Mouse (Mus musculus) bone marrow macrophage, adult 2 months (primary cell): ENCODE measurements around the gene Abcb1a. TPM values are rescaled to one million over a fixed set of nuclear protein-coding genes. Genes with fewer than 3 reads are reported as not detected.
"Not testable (repeated sequence)": the region's sequence is repeated elsewhere in the genome, so short reads cannot be mapped to it uniquely, and the experiment has no call there.

Experiments
- H3K27ac ChIP-seq: 2 replicates; pipeline ENCODE4 v1.5.1; 2012; ENCODE audit warnings: low read depth, low read length; ENCODE audit not compliant: insufficient read depth
- H3K4me1 ChIP-seq: 2 replicates; pipeline ENCODE4 v1.6.1; 2012; ENCODE audit warnings: low read length; ENCODE audit not compliant: control insufficient read depth, insufficient read depth
- H3K4me3 ChIP-seq: 2 replicates; pipeline ENCODE4 v1.5.1; 2012; ENCODE audit warnings: mild to moderate bottlenecking, low read length, moderate library complexity; ENCODE audit not compliant: insufficient read depth
- CTCF ChIP-seq: IDR thresholded peaks from 2 replicates; pipeline ENCODE4 v1.5.1; 2012; ENCODE audit warnings: low read depth, mild to moderate bottlenecking, low read length, moderate library complexity
- POLR2A ChIP-seq: IDR thresholded peaks from 2 replicates; pipeline ENCODE4 v1.6.1; 2012; ENCODE audit warnings: mild to moderate bottlenecking, low read depth, low read length, borderline replicate concordance
- polyA plus RNA-seq: library from polyadenylated mRNA; stranded (reverse); fragments of >200 nt; gene quantifications from 2 replicates; pipeline ENCODE4 v1.2.4, GENCODE M21; 2012; ENCODE audit not compliant: missing spikeins, insufficient read depth, insufficient read length

Abcb1a gene
- polyA plus RNA-seq, 1 experiment = 0.66 TPM

DNA sequence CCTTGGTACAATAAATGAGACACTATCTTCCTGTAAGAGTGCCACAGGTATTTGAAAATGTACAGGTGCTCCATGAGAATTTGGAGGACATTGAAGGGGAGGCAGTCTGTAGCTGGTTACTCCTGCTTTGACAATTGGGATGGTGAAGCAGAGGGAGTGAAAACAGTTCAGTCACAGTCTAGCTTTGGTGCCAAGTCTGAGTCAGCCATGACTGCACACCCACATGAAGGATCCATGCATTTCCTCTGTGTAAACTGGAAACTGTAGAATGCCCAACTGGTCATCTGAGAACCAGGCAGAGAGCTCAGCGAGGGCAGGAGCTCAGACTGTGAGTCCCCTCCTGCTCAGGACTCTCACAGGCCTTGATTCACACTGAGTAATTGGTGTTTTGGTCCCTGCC, 59.7 kb downstream of the Abcb1a start:
- H3K27ac ChIP-seq = no peak overlapping the region
- no peak for TF ChIP-seq POLR2A
- TF ChIP-seq CTCF = no peak
- H3K4me1 ChIP-seq = peaks cover 15% of the 10 kb centered on the region
- H3K4me3 ChIP-seq = no peak overlapping the region

DNA sequence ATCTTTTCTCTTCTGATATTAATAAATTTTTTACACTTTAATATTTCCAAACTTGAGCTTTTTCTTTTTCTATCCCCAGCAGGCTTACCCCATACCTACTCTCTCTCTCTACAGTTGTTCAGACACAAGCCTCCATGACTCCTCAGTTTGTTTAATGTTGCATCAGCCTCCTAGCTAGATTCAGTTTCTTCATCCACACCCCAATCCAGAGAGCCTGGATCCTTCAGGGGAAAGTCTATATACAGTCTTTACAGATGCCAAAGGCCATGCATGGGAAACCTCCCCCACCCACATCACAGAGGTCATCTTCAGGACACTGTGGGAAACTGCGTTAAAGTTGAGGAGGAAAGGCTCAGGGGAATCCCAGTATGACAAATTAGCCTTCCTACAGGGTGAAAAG, 62.3 kb downstream of the Abcb1a start:
- peaks cover 15% of the 10 kb centered on the region for H3K4me1 ChIP-seq
- no peak overlapping the region for H3K4me3 ChIP-seq
- TF ChIP-seq CTCF = no peak
- no peak for TF ChIP-seq POLR2A
- no peak overlapping the region for H3K27ac ChIP-seq

DNA sequence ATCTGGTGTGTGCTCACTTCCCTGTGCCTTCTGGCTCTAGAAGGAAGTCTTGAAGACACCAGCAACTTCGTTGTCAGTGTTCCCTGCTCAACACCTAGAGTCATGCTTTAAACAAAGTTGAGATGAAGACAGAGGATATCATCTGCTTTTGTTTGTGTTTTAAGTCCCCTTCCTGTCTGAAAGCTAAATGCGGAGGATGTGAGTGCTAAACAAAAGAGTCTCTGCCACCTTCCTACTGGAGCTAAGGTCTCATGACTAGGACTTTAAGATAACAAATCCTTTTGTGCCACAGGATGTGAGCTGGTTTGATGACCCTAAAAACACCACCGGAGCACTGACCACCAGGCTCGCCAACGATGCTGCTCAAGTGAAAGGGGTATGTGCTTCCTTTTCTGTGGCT, 63.0 kb downstream of the Abcb1a start:
- no peak overlapping the region for H3K4me3 ChIP-seq
- no peak overlapping the region for H3K27ac ChIP-seq
- no peak for TF ChIP-seq CTCF
- TF ChIP-seq POLR2A = no peak
- H3K4me1 ChIP-seq = peaks cover 15% of the 10 kb centered on the region

DNA sequence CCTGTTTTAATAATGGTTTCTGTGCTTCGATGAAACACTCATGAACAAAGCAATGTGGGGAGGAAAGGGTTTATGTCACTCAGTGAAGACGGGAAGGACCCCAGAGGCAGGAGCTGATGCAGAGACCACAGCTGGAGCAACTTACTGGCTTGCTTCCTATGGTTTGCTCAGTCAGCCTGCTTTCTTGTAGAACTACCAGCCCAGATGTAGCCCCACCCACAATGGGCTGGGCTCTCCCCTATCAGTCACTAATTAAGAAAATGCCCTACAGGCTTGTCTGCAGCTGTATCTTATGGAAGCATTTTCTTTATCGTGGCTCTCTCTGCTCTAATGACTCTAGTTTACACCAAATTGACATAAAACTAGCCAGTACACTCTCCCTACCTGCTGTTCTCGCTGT, 67.9 kb downstream of the Abcb1a start:
- no peak overlapping the region for H3K27ac ChIP-seq

DNA sequence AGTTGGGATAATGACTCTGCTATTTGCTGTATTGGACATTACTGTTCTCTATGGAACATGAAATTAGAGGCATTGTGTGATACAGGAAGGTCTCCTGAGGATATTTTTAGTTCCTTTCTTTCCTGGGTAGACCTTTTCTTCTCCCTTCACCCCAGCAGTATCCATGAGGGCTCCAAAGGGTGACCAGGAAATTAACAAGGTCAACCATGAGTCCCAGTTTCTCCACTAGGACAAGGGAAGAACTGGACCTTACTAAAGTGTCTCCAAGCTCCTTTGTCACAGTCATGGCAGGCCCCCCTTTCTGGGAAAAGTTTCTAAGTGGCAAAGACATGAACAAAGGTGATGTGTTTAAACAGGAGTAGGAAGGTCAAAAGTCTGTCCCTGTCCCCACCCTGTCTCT, 72.8 kb downstream of the Abcb1a start:
- Histone ChIP-seq H3K27ac (no peak overlapping the region), H3K4me3 (no peak overlapping the region), H3K4me1 (peaks cover 9% of the 10 kb centered on the region)
- TF ChIP-seq POLR2A = no peak
- no peak for TF ChIP-seq CTCF

More for the DNA sequence above, 67.9 kb downstream of the Abcb1a start:
- H3K4me1 ChIP-seq = peaks cover 1% of the 10 kb centered on the region; the same call in 1 of the 2 replicates
- H3K4me3 ChIP-seq = no peak overlapping the region
- TF ChIP-seq POLR2A (no peak), CTCF (no peak)

DNA sequence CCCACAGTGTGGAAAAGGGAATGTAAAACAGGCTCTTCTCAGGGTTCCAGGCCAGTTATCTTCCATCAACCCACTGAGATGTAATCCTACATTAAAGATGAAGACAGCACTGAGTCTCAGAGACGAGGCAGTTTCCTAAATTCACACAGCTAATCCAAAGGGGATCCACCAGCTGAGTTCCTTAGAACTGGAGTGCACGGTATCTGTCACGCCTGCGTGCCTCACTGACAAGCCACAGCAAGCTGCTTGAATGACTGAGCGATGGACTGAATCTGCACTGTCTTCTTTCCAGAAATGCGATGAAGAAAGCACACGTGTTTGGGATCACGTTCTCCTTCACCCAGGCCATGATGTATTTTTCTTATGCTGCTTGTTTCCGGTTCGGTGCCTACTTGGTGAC, 73.4 kb downstream of the Abcb1a start:
- not testable (repeated sequence) for H3K4me1 ChIP-seq, H3K4me3 ChIP-seq, H3K27ac ChIP-seq

DNA sequence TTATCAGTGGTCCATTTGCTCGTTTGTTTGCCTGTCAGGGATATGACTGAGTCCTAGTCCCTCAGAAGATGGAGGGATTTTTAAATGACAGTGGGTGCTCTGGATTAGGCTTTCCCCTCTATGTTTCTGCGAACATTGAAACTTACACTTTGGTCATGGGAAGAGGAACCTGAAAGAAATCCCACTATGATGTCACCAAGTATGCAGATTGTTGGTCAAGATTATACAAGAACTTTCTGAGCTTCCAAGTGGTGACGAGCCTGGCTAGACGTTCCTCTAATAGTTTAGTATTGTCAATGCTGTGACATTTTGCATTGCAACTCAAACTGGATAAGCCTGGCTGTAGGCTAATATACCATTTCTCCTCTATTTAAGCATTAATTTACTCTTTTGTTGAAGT, 76.5 kb downstream of the Abcb1a start:
- H3K4me1 ChIP-seq = peaks cover 9% of the 10 kb centered on the region
- H3K4me3 ChIP-seq = no peak overlapping the region
- TF ChIP-seq POLR2A (no peak), CTCF (no peak)
- no peak overlapping the region for H3K27ac ChIP-seq

DNA sequence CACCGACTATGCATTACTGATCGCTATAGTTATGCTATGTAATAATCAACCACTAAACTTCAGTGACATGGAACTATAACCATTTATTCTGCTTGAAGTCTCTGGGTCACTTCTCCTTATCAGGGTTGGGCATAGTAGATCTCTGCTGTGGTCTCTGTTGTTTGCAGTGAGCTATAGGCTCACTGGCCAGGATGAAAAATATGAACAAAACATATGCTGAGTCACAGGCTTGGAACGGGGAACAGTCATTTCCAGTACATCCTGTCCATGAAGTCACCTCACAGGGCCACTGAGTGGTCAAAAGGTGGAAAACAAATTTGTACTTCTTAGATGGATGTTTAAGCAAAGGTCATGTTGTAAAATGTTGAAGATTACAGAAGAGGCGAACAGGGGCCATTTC, 77.2 kb downstream of the Abcb1a start:
- Histone ChIP-seq H3K27ac (no peak overlapping the region), H3K4me1 (peaks cover 9% of the 10 kb centered on the region)
- TF ChIP-seq CTCF (no peak), POLR2A (no peak)

DNA sequence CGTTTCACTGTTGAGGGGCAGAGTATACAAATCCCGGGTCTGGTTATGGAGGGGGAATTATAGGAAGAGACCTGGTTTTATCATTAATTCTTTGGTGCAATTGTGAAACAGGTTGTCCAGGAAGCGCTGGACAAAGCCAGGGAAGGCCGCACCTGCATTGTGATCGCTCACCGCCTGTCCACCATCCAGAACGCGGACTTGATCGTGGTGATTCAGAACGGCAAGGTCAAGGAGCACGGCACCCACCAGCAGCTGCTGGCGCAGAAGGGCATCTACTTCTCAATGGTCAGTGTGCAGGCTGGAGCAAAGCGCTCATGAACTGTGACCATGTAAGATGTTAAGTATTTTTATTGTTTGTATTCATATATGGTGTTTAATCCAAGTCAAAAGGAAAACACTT, 87.4 kb downstream of the Abcb1a start:
- not testable (repeated sequence) for H3K4me1 ChIP-seq, H3K4me3 ChIP-seq, H3K27ac ChIP-seq

More for the DNA sequence above, 77.2 kb downstream of the Abcb1a start:
- no peak overlapping the region for H3K4me3 ChIP-seq

DNA sequence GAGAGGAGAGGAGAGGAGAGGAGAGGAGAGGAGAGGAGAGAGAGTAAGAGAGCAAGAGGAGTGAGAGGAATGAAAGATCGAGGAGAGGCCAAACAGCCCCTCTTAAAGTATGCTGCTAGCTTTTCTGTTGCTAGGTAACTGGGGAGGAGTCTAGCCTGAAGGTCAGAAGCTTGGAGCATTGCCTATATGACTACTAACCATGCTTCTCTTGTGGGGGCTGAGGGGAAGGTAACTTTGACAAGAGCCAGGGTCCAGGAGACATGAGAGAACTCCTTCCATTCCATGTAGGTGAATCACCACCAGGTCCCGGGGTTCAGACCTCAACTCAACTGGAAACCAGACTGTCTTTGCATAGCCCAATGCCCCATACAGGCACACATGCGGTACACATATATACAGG, 113.0 kb downstream of the Abcb1a start:
- Histone ChIP-seq H3K4me1 (no peaks in the 10 kb centered on the region), H3K4me3 (no peak overlapping the region), H3K27ac (no peak overlapping the region)
- no peak for TF ChIP-seq POLR2A
- no peak for TF ChIP-seq CTCF

DNA sequence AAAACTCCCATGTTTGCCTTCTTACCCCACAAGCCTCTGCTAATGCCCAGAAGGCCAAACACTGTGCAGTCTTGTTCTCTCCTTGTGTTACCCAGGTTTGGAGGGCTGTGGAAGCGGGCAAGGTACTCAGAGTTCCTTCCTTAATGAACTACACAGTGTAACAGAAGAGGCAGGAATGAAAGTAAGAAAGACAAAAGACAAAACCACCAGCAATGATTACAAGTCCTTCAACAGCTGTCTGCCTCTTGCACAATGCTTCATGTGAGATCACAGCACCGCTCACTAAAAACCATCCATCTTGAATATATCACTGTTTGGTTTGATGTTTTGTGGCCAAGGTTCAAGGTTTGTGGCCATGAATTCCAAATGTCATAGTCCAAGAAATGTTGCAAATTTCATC, 118.4 kb downstream of the Abcb1a start:
- no peak for TF ChIP-seq POLR2A
- no peak for TF ChIP-seq CTCF
- no peak overlapping the region for H3K4me3 ChIP-seq
- no peak overlapping the region for H3K27ac ChIP-seq
- no peaks in the 10 kb centered on the region for H3K4me1 ChIP-seq
